Mouse (Mus musculus) myocyte (in vitro differentiated cells): Measurements from ENCODE around the gene Dgkq. TPM values are rescaled to one million over a fixed set of nuclear protein-coding genes. Genes with fewer than 3 reads are reported as not detected.

ENCODE experiments used
- H3K27me3 ChIP-seq: one replicate; pipeline ENCODE4 v1.6.1; 2011; ENCODE audit not compliant: control insufficient read depth, insufficient read depth, insufficient read length
- H3K36me3 ChIP-seq: one replicate; pipeline ENCODE4 v1.6.1; 2011; ENCODE audit not compliant: control insufficient read depth, insufficient read depth
- H3K4me2 ChIP-seq: one replicate; pipeline ENCODE4 v1.6.1; 2011; ENCODE audit warnings: low read depth, control low read depth
- H3K4me3 ChIP-seq: one replicate; pipeline ENCODE4 v1.5.1; 2011; ENCODE audit warnings: mild to moderate bottlenecking, control low read depth, moderate library complexity
- H3K79me2 ChIP-seq: one replicate; pipeline ENCODE4 v1.6.1; 2011; ENCODE audit not compliant: control insufficient read depth, insufficient read depth
- H3ac ChIP-seq: one replicate; pipeline ENCODE4 v1.6.1; 2011; ENCODE audit not compliant: control insufficient read depth, insufficient read length
- CEBPB ChIP-seq: IDR thresholded peaks from 2 replicates; pipeline ENCODE4 v1.6.1; 2011; ENCODE audit warnings: mild to moderate bottlenecking, moderate library complexity; ENCODE audit not compliant: poor library complexity, insufficient read depth, severe bottlenecking
- E2F4 ChIP-seq: IDR thresholded peaks from one replicate; pipeline ENCODE4 v1.6.1; 2011; ENCODE audit warnings: mild to moderate bottlenecking, control low read depth, moderate library complexity; ENCODE audit not compliant: insufficient read depth
- MAX ChIP-seq: IDR thresholded peaks from one replicate; pipeline ENCODE4 v1.6.1; 2011; ENCODE audit warnings: low read depth, mild to moderate bottlenecking, control low read depth
- MYOD1 ChIP-seq, 3 experiments: IDR thresholded peaks; one replicate each; pipeline ENCODE4 v1.6.1; 2011; ENCODE audit warnings: control low read depth in 2 of 3, low read depth in 2 of 3, mild to moderate bottlenecking in 2 of 3, moderate library complexity in 1 of 3; ENCODE audit not compliant: insufficient read length in 2 of 3, control insufficient read depth in 1 of 3
- MYOG ChIP-seq, 3 experiments: IDR thresholded peaks; one replicate each; pipeline ENCODE4 v1.6.1; 2011; ENCODE audit warnings: control low read depth in 2 of 3, low read depth in 2 of 3, mild to moderate bottlenecking in 2 of 3; ENCODE audit not compliant: insufficient read length in 2 of 3, control insufficient read depth in 1 of 3, insufficient read depth in 1 of 3
- POLR2A ChIP-seq: IDR thresholded peaks from one replicate; pipeline ENCODE4 v1.6.1; 2011; ENCODE audit warnings: low read depth, mild to moderate bottlenecking, control low read depth, moderate library complexity; ENCODE audit not compliant: insufficient read length
- POLR2AphosphoS2 ChIP-seq: IDR thresholded peaks from one replicate; pipeline ENCODE4 v1.6.1; 2011; ENCODE audit warnings: low read depth, control low read depth; ENCODE audit not compliant: insufficient read length
- REST ChIP-seq: IDR thresholded peaks from one replicate; pipeline ENCODE4 v1.6.1; 2011; ENCODE audit warnings: mild to moderate bottlenecking, control low read depth, moderate library complexity; ENCODE audit not compliant: insufficient read depth, insufficient read length
- SRF ChIP-seq: IDR thresholded peaks from one replicate; pipeline ENCODE4 v1.6.1; 2011; ENCODE audit warnings: low read depth; ENCODE audit not compliant: control insufficient read depth, insufficient read length
- TCF12 ChIP-seq: IDR thresholded peaks from one replicate; pipeline ENCODE4 v1.6.1; 2011; ENCODE audit warnings: mild to moderate bottlenecking, control low read depth; ENCODE audit not compliant: poor library complexity, insufficient read depth, severe bottlenecking
- TCF3 ChIP-seq: IDR thresholded peaks from one replicate; pipeline ENCODE4 v1.6.1; 2011; ENCODE audit warnings: low read depth, control low read depth; ENCODE audit not compliant: insufficient read length
- USF1 ChIP-seq: IDR thresholded peaks from one replicate; pipeline ENCODE4 v1.6.1; 2011; ENCODE audit warnings: low read depth, mild to moderate bottlenecking, control low read depth, moderate library complexity
- polyA plus RNA-seq: library from polyadenylated mRNA; unstranded; fragments of >200 nt; fragmentation: generic; extraction: Trizol; gene quantifications from one replicate; pipeline ENCODE4 v1.2.1, GENCODE M21; 2012; ENCODE audit warnings: missing spikeins

Dgkq gene
- 4.3 TPM for polyA plus RNA-seq

GRCm38 (mm10) chr5:108668977-108669936 lies at the start of gene Dgkq:
Gene Dgkq, minus strand, starts transcription at chr5:108669672.
- Histone ChIP-seq H3K4me3 (peak within 1 kb of the TSS; percentile 39), H3K27me3 (no peaks in the 10 kb centered on the region), H3K4me2 (peak within 1 kb of the TSS; percentile 93), H3K36me3 (no peaks in the 10 kb centered on the region), H3ac (peak within 1 kb of the TSS; percentile 18), H3K79me2 (no peaks in the 10 kb centered on the region)
- TF ChIP-seq POLR2AphosphoS2 (peak; percentile 48), POLR2A (peak; percentile 56), USF1 (peak; percentile 85), SRF (no peak)

- no peak overlapping the region for H3K4me3 ChIP-seq
- TF ChIP-seq POLR2A (no peak), REST (no peak), SRF (no peak), MYOG (IDR thresholded peaks at IDR 0.05; ENCODE audit: control insufficient read depth in 1 of 3, insufficient read depth in 1 of 3, insufficient read length in 2 of 3, low read depth in 2 of 3) (no peak)
- H3K36me3 ChIP-seq: no peaks in the 10 kb centered on the region
- no peaks in the 10 kb centered on the region for H3K79me2 ChIP-seq
- no peaks in the 10 kb centered on the region for H3K27me3 ChIP-seq
- H3ac ChIP-seq: no peak overlapping the region
- no peak overlapping the region for H3K4me2 ChIP-seq
Measured at GRCm38 (mm10) chr5:108718051-108718450, 48.6 kb upstream of the Dgkq start.

GRCm38 (mm10) chr5:108715974-108716373 lies 46.5 kb upstream of the Dgkq start:
- no peaks in the 10 kb centered on the region for H3K79me2 ChIP-seq
- TF ChIP-seq REST (no peak), MYOG (IDR thresholded peaks at IDR 0.05; ENCODE audit: control insufficient read depth in 1 of 3, insufficient read depth in 1 of 3, insufficient read length in 2 of 3, low read depth in 2 of 3) (no peak), MYOD1 (IDR thresholded peaks at IDR 0.05; ENCODE audit: control insufficient read depth in 1 of 3, insufficient read length in 2 of 3, low read depth in 2 of 3) (no peak), CEBPB (no peak), TCF12 (no peak), POLR2A (no peak), MAX (no peak), USF1 (no peak), E2F4 (no peak), TCF3 (no peak), POLR2AphosphoS2 (no peak), SRF (no peak)
- no peak overlapping the region for H3ac ChIP-seq
- H3K4me2 ChIP-seq: no peak overlapping the region
- H3K4me3 ChIP-seq: no peak overlapping the region
- H3K36me3 ChIP-seq: no peaks in the 10 kb centered on the region
- no peaks in the 10 kb centered on the region for H3K27me3 ChIP-seq

GRCm38 (mm10) chr5:108714149-108714548 lies 44.7 kb upstream of the Dgkq start:
- Histone ChIP-seq H3K4me3 (no peak overlapping the region), H3K4me2 (no peak overlapping the region)
- TF ChIP-seq REST (no peak), POLR2AphosphoS2 (no peak), USF1 (no peak), E2F4 (no peak), TCF12 (no peak), TCF3 (no peak)

GRCm38 (mm10) chr5:108713691-108714090 lies 44.2 kb upstream of the Dgkq start:
- Histone ChIP-seq H3K27me3 (no peaks in the 10 kb centered on the region), H3ac (no peak overlapping the region), H3K79me2 (no peaks in the 10 kb centered on the region), H3K4me2 (no peak overlapping the region), H3K36me3 (no peaks in the 10 kb centered on the region), H3K4me3 (no peak overlapping the region)
- TF ChIP-seq MYOG (IDR thresholded peaks at IDR 0.05; ENCODE audit: control insufficient read depth in 1 of 3, insufficient read depth in 1 of 3, insufficient read length in 2 of 3, low read depth in 2 of 3) (no peak), MYOD1 (IDR thresholded peaks at IDR 0.05; ENCODE audit: control insufficient read depth in 1 of 3, insufficient read length in 2 of 3, low read depth in 2 of 3) (no peak), POLR2AphosphoS2 (no peak), TCF12 (no peak), REST (no peak), E2F4 (no peak), USF1 (no peak), CEBPB (no peak), SRF (no peak)

More at GRCm38 (mm10) chr5:108714149-108714548, 44.7 kb upstream of the Dgkq start:
- no peaks in the 10 kb centered on the region for H3K79me2 ChIP-seq
- H3K27me3 ChIP-seq: no peaks in the 10 kb centered on the region
- no peak overlapping the region for H3ac ChIP-seq
- H3K36me3 ChIP-seq: no peaks in the 10 kb centered on the region
